Mouse (Mus musculus) midbrain, embryonic 14.5 days (tissue): ENCODE measurements around the gene 2610021A01Rik. TPM values are rescaled to one million over a fixed set of nuclear protein-coding genes. Genes with fewer than 3 reads are reported as not detected.
"Not testable (repeated sequence)": the region's sequence is repeated elsewhere in the genome, so short reads cannot be mapped to it uniquely, and the experiment has no call there.

Experiments
- ATAC-seq: fragments of 200-750 bp; cut with Nextera tagmentation; 2 replicates; pipeline ENCODE4 v1.8.0; 2017; ENCODE audit warnings: moderate number of reproducible peaks, moderate library complexity; ENCODE audit not compliant: low FRiP score, low TSS enrichment
- DNase-seq: peaks from one replicate; pipeline ENCODE4 v3.0.0-alpha.2; 2015
- H3K27ac ChIP-seq: fragments of 300-500 bp; sonication (generic); replicated peaks from 2 replicates; pipeline ENCODE4 v1.5.1; 2014; ENCODE audit warnings: mild to moderate bottlenecking, low read depth, low read length, moderate library complexity
- H3K27me3 ChIP-seq: fragments of 300-500 bp; sonication (generic); 2 replicates; pipeline ENCODE4 v1.6.1; 2014; ENCODE audit warnings: low read length, control low read depth, mixed read lengths; ENCODE audit not compliant: control insufficient read depth, insufficient read depth
- H3K36me3 ChIP-seq: fragments of 300-500 bp; sonication (generic); 2 replicates; pipeline ENCODE4 v1.6.1; 2014; ENCODE audit warnings: low read length, control low read depth; ENCODE audit not compliant: control insufficient read depth, insufficient read depth
- H3K4me1 ChIP-seq: fragments of 300-500 bp; sonication (generic); 2 replicates; pipeline ENCODE4 v1.6.1; 2014; ENCODE audit warnings: mild to moderate bottlenecking, antibody characterized with exemption, low read length, control low read depth; ENCODE audit not compliant: control insufficient read depth, insufficient read depth
- H3K4me2 ChIP-seq: fragments of 300-500 bp; sonication (generic); 2 replicates; pipeline ENCODE4 v1.6.1; 2014; ENCODE audit warnings: mild to moderate bottlenecking, low read length, moderate library complexity
- H3K4me3 ChIP-seq: fragments of 300-500 bp; sonication (generic); replicated peaks from 2 replicates; pipeline ENCODE4 v1.5.1; 2014; ENCODE audit warnings: low read depth, low read length
- H3K9ac ChIP-seq: fragments of 300-500 bp; sonication (generic); replicated peaks from 2 replicates; pipeline ENCODE4 v1.6.1; 2014; ENCODE audit warnings: mild to moderate bottlenecking, low read length, moderate library complexity
- H3K9me3 ChIP-seq: fragments of 300-500 bp; sonication (generic); 2 replicates; pipeline ENCODE4 v1.6.1; 2016; ENCODE audit warnings: low read length, control low read depth, mixed read lengths; ENCODE audit not compliant: control insufficient read depth
- WGBS: fragments of 180-500 bp; shearing (Covaris S2); extraction: QIAGEN DNeasy Blood & Tissue Kit; methylation state at CpG from one replicate; pipeline ENCODE4 v1.1.7; 2014; 5-methylcytosine and 5-hydroxymethylcytosine counted together
- polyA plus RNA-seq: library from polyadenylated mRNA; unstranded; fragments of >200 nt; fragmentation: Nextera tagmentation; extraction: Ambion mirVana; gene quantifications from 2 replicates; pipeline ENCODE4 v1.2.1, GENCODE M21; 2014

The 2610021A01Rik gene
- polyA plus RNA-seq, result 18.5 and 19.5 TPM in 2 replicates

GRCm38 (mm10) chr7:41599034-41599813 lies at the start of gene 2610021A01Rik:
Gene 2610021A01Rik (plus strand): TSS chr7:41599230.
- peak; percentile 97 for ATAC-seq
- peak within 1 kb of the TSS; percentile 65 for H3K9ac ChIP-seq
- peak; percentile 98 for DNase-seq

GRCm38 (mm10) chr7:41560681-41561080 lies 38.3 kb upstream of the 2610021A01Rik start:
- H3K4me1 ChIP-seq, result no peaks in the 10 kb centered on the region
- DNase-seq, result no peak
- H3K4me2 ChIP-seq, result no peak overlapping the region
- no peaks in the 10 kb centered on the region for H3K27me3 ChIP-seq
- no peak overlapping the region for H3K27ac ChIP-seq
- no peak overlapping the region for H3K9ac ChIP-seq
- peaks cover 14% of the 10 kb centered on the region for H3K9me3 ChIP-seq
- no peaks in the 10 kb centered on the region for H3K36me3 ChIP-seq
- H3K4me3 ChIP-seq, result no peak overlapping the region
- no peak for ATAC-seq
- 74% methylated on average over 8 of the region's 8 CpGs for WGBS

More at GRCm38 (mm10) chr7:41599034-41599813, at the start of gene 2610021A01Rik:
- 1% methylated on average over 41 of the region's 41 CpGs for WGBS
- peak within 1 kb of the TSS; percentile 70 for H3K27ac ChIP-seq
- peak within 1 kb of the TSS; percentile 60 for H3K4me3 ChIP-seq
- H3K4me1 ChIP-seq, result peaks cover 8% of the 10 kb centered on the region
- H3K27me3 ChIP-seq, result no peaks in the 10 kb centered on the region
- no peaks in the 10 kb centered on the region for H3K9me3 ChIP-seq
- peak within 1 kb of the TSS; percentile 77 for H3K4me2 ChIP-seq
- no peaks in the 10 kb centered on the region for H3K36me3 ChIP-seq

- H3K36me3 ChIP-seq, H3K4me1 ChIP-seq, H3K4me2 ChIP-seq, ATAC-seq, H3K9me3 ChIP-seq, H3K4me3 ChIP-seq, H3K9ac ChIP-seq, H3K27me3 ChIP-seq, DNase-seq, H3K27ac ChIP-seq: not testable (repeated sequence)
- 89% methylated on average over 5 of the region's 6 CpGs for WGBS
These were observed 25.5 kb upstream of the 2610021A01Rik start, which contains the start of gene Gm6871 for GRCm38 (mm10) chr7:41573562-41573961. Gene Gm6871 (minus strand): TSS chr7:41573662.

GRCm38 (mm10) chr7:41577956-41578355 lies 21.1 kb upstream of the 2610021A01Rik start:
- Histone ChIP-seq H3K4me1 (no peaks in the 10 kb centered on the region), H3K4me2 (no peak overlapping the region), H3K4me3 (no peak overlapping the region), H3K27ac (no peak overlapping the region), H3K9me3 (no peaks in the 10 kb centered on the region; the same call in 1 of the 2 replicates), H3K36me3 (no peaks in the 10 kb centered on the region), H3K27me3 (no peaks in the 10 kb centered on the region), H3K9ac (no peak overlapping the region)
- 94% methylated on average over 2 of the region's 2 CpGs for WGBS
- ATAC-seq (no peak), DNase-seq (no peak)

- no peak overlapping the region for H3K4me3 ChIP-seq
- no peaks in the 10 kb centered on the region for H3K4me1 ChIP-seq
- no peaks in the 10 kb centered on the region for H3K36me3 ChIP-seq
- H3K4me2 ChIP-seq, result no peak overlapping the region
- no peak overlapping the region for H3K9ac ChIP-seq
- H3K9me3 ChIP-seq, result 0 out of 2 replicates have a peak, but pooled peaks cover 1% of the 10 kb centered on the region
- no peak for DNase-seq
- no peaks in the 10 kb centered on the region for H3K27me3 ChIP-seq
- no peak overlapping the region for H3K27ac ChIP-seq
- ATAC-seq, result no peak
These were observed 17.0 kb upstream of the 2610021A01Rik start for GRCm38 (mm10) chr7:41582028-41582427.

- H3K27ac ChIP-seq, H3K27me3 ChIP-seq, H3K4me3 ChIP-seq, H3K9me3 ChIP-seq, H3K4me1 ChIP-seq, ATAC-seq, DNase-seq, H3K36me3 ChIP-seq, H3K9ac ChIP-seq, H3K4me2 ChIP-seq: not testable (repeated sequence)
These were observed 11.2 kb upstream of the 2610021A01Rik start for GRCm38 (mm10) chr7:41587831-41588230.

GRCm38 (mm10) chr7:41598615-41599014 lies 415 bp upstream of the 2610021A01Rik start:
- ATAC-seq (peak; percentile 32; the same call in 1 of the 2 replicates), DNase-seq (no peak)
- Histone ChIP-seq H3K36me3 (no peaks in the 10 kb centered on the region), H3K27me3 (no peaks in the 10 kb centered on the region), H3K4me1 (peaks cover 8% of the 10 kb centered on the region), H3K4me3 (peak overlapping the region; percentile 60), H3K9ac (peak overlapping the region; percentile 65; the same call in 1 of the 2 replicates), H3K27ac (0 out of 2 replicates have a peak overlapping the region, but pooled peaks have one; percentile 60), H3K4me2 (peak overlapping the region; percentile 77), H3K9me3 (no peaks in the 10 kb centered on the region)
- 54% methylated on average over 5 of the region's 5 CpGs for WGBS

GRCm38 (mm10) chr7:41599932-41600548 lies 1.0 kb downstream of the 2610021A01Rik start:
- Histone ChIP-seq H3K4me2 (peak overlapping the region; percentile 77), H3K9ac (peak overlapping the region; percentile 65), H3K9me3 (no peaks in the 10 kb centered on the region), H3K27ac (no peak overlapping the region), H3K4me3 (peak overlapping the region; percentile 60), H3K4me1 (peaks cover 8% of the 10 kb centered on the region), H3K36me3 (peaks cover 3% of the 10 kb centered on the region; the same call in 1 of the 2 replicates), H3K27me3 (no peaks in the 10 kb centered on the region)
- ATAC-seq (no peak), DNase-seq (peak; percentile 16)
- 14% methylated on average over 3 of the region's 3 CpGs for WGBS
